Mouse (Mus musculus) cerebellum, adult 11 months (tissue): ENCODE results near the gene Rps6ka5.

Experiments used
- DNase-seq: peaks from one replicate; pipeline ENCODE4 v3.0.0; 2022

The Rps6ka5 gene

GRCm38 (mm10) chr12:100527753-100528152 lies 199.0 kb downstream of the Rps6ka5 start:
- DNase-seq: peak; percentile 82

GRCm38 (mm10) chr12:100527241-100527640 lies 199.5 kb downstream of the Rps6ka5 start:
- DNase-seq: no peak

- DNase-seq: no peak
These were observed 200.8 kb downstream of the Rps6ka5 start for GRCm38 (mm10) chr12:100525939-100526338.

- DNase-seq: no peak
These were observed 206.0 kb downstream of the Rps6ka5 start, which contains the start of gene Ttc7b for GRCm38 (mm10) chr12:100520794-100521186. Ttc7b (minus strand) TSS chr12:100520826.

- DNase-seq: peak; percentile 68
These were observed 206.5 kb downstream of the Rps6ka5 start for GRCm38 (mm10) chr12:100520077-100520793.

- DNase-seq: peak; percentile 28
These were observed 207.1 kb downstream of the Rps6ka5 start for GRCm38 (mm10) chr12:100519684-100520076.

- no peak for DNase-seq
These were observed 209.4 kb downstream of the Rps6ka5 start for GRCm38 (mm10) chr12:100517371-100517770.

- no peak for DNase-seq
These were observed 210.5 kb downstream of the Rps6ka5 start for GRCm38 (mm10) chr12:100516161-100516838.

GRCm38 (mm10) chr12:100515493-100515892 lies 211.3 kb downstream of the Rps6ka5 start:
- no peak for DNase-seq

- DNase-seq: no peak
These were observed 212.2 kb downstream of the Rps6ka5 start for GRCm38 (mm10) chr12:100514611-100515010.

- no peak for DNase-seq
These were observed 213.7 kb downstream of the Rps6ka5 start for GRCm38 (mm10) chr12:100513131-100513530.

- DNase-seq: no peak
These were observed 214.1 kb downstream of the Rps6ka5 start for GRCm38 (mm10) chr12:100512641-100513040.

GRCm38 (mm10) chr12:100509615-100510282 lies 217.0 kb downstream of the Rps6ka5 start:
- no peak for DNase-seq

- no peak for DNase-seq
These were observed 218.1 kb downstream of the Rps6ka5 start for GRCm38 (mm10) chr12:100508668-100509067.

- DNase-seq: no peak
These were observed 221.3 kb downstream of the Rps6ka5 start for GRCm38 (mm10) chr12:100505484-100505883.

- DNase-seq: no peak
These were observed 222.2 kb downstream of the Rps6ka5 start for GRCm38 (mm10) chr12:100504585-100504984.

- DNase-seq: no peak
These were observed 223.1 kb downstream of the Rps6ka5 start for GRCm38 (mm10) chr12:100503659-100504058.

- no peak for DNase-seq
These were observed 224.2 kb downstream of the Rps6ka5 start for GRCm38 (mm10) chr12:100502544-100502943.

- no peak for DNase-seq
These were observed 225.5 kb downstream of the Rps6ka5 start for GRCm38 (mm10) chr12:100501261-100501660.

GRCm38 (mm10) chr12:100499469-100499868 lies 227.3 kb downstream of the Rps6ka5 start:
- DNase-seq: no peak
